Mouse (Mus musculus) midbrain, embryonic 10.5 days (tissue): ENCODE results near the gene Adprm. TPM values are rescaled to one million over a fixed set of nuclear protein-coding genes. Genes with fewer than 3 reads are reported as not detected.

Source experiments
- DNase-seq: peaks from one replicate; pipeline ENCODE4 v3.0.0-alpha.2; 2017; ENCODE audit warnings: low spot score
- H3K27ac ChIP-seq: fragments of 300-500 bp; sonication (generic); replicated peaks from 2 replicates; pipeline ENCODE4 v1.5.1; 2016; ENCODE audit warnings: mild to moderate bottlenecking
- H3K27me3 ChIP-seq: fragments of 300-500 bp; sonication (generic); 2 replicates; pipeline ENCODE4 v1.6.1; 2016; ENCODE audit warnings: low read depth, mild to moderate bottlenecking; ENCODE audit not compliant: poor library complexity, severe bottlenecking
- H3K36me3 ChIP-seq: fragments of 300-500 bp; sonication (generic); 2 replicates; pipeline ENCODE4 v1.6.1; 2016; ENCODE audit warnings: mild to moderate bottlenecking, moderate library complexity
- H3K4me1 ChIP-seq: fragments of 300-500 bp; sonication (generic); 2 replicates; pipeline ENCODE4 v1.6.1; 2016
- H3K4me3 ChIP-seq: fragments of 300-500 bp; sonication (generic); 2 replicates; pipeline ENCODE4 v1.5.1; 2016; ENCODE audit warnings: mild to moderate bottlenecking, moderate library complexity
- H3K9me3 ChIP-seq: fragments of 300-500 bp; sonication (generic); replicated peaks from 2 replicates; pipeline ENCODE4 v1.6.1; 2016; ENCODE audit warnings: mild to moderate bottlenecking
- WGBS: fragments of 180-500 bp; shearing (Covaris S2); methylation state at CpG from one replicate; pipeline ENCODE4 v1.1.7; 2016; 5-methylcytosine and 5-hydroxymethylcytosine counted together
- polyA plus RNA-seq: library from polyadenylated mRNA; unstranded; fragments of >200 nt; fragmentation: Nextera tagmentation; extraction: Ambion mirVana; gene quantifications from 2 replicates; pipeline ENCODE4 v1.2.1, GENCODE M21; 2016

The Adprm gene
- polyA plus RNA-seq, 1 experiment from 2014 or later, result 30.0 TPM

DNA sequence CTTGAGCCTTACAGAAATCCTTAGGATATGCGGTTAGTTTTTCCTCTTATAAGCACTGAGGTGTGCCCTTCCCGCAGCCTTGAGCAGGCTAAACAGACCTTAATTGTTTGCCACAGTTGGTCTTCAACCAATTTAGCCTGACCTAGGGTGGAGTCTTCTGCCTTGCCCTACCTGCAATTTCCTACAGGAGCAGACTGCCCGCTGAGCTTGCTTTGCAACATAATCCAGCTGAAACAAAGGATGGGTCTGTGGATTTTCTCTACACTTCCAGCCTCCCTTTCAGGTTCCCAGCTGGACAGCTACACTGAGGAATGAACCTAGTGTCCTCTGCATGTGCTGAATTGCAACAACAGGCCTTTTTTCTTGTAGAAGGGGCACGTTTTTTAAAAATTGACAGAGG lies 40.8 kb downstream of the Adprm start:
- no peak overlapping the region for H3K4me3 ChIP-seq
- peaks cover 27% of the 10 kb centered on the region for H3K4me1 ChIP-seq
- no peaks in the 10 kb centered on the region for H3K36me3 ChIP-seq
- no peak for DNase-seq
- no peaks in the 10 kb centered on the region for H3K9me3 ChIP-seq
- H3K27ac ChIP-seq, result no peak overlapping the region
- peaks cover 24% of the 10 kb centered on the region; the same call in 1 of the 2 replicates for H3K27me3 ChIP-seq
- 11% methylated on average over 4 of the region's 4 CpGs for WGBS

DNA sequence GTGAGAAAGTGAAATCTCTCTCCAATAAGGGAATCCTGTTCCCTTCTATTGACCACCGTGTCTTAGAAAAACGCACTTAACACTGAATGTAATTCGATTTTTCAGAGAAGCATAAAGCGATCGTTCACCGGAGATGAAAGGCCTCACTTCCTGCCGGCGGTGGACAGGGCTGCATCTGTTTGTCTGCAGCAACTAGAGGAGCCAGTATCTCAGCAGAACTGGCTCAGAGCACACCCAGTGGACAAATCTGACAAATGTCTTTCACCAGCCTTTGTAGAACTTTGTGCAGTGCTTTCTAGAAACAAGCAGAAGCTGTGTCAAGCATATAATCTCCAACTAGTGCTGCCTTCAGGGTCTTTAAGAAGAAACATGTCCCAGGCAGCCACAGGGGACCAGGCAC lies 42.0 kb downstream of the Adprm start:
- no peaks in the 10 kb centered on the region for H3K36me3 ChIP-seq
- WGBS, result 18% methylated on average over 8 of the region's 8 CpGs
- H3K4me3 ChIP-seq, result no peak overlapping the region
- peak; percentile 41 for DNase-seq
- no peaks in the 10 kb centered on the region for H3K9me3 ChIP-seq
- H3K27ac ChIP-seq, result peak overlapping the region; percentile 60
- peaks cover 19% of the 10 kb centered on the region; the same call in 1 of the 2 replicates for H3K27me3 ChIP-seq
- peaks cover 27% of the 10 kb centered on the region for H3K4me1 ChIP-seq

DNA sequence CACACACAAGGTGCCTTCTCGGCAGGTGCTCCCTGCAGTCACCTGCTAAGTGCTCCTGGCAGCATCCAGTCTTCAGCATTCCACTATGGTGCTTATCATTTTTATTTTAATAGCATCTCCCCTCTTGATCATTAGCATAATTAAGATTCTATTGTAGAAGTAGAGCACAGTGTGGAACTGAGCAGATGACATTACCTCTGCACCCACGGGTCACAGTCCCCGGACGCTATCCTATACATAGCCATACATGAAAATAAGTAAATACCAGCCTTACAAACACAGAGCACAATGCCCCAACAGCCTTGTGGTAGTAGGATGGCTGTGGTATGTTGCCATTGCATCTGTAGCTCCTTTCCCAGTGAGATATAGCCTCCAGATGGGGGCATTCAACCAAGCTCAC lies 43.9 kb downstream of the Adprm start:
- Histone ChIP-seq H3K36me3 (no peaks in the 10 kb centered on the region), H3K9me3 (no peaks in the 10 kb centered on the region), H3K4me1 (peaks cover 27% of the 10 kb centered on the region), H3K4me3 (no peak overlapping the region), H3K27me3 (peaks cover 20% of the 10 kb centered on the region; the same call in 1 of the 2 replicates), H3K27ac (no peak overlapping the region)
- WGBS, result 93% methylated on average over 4 of the region's 4 CpGs
- DNase-seq, result no peak

DNA sequence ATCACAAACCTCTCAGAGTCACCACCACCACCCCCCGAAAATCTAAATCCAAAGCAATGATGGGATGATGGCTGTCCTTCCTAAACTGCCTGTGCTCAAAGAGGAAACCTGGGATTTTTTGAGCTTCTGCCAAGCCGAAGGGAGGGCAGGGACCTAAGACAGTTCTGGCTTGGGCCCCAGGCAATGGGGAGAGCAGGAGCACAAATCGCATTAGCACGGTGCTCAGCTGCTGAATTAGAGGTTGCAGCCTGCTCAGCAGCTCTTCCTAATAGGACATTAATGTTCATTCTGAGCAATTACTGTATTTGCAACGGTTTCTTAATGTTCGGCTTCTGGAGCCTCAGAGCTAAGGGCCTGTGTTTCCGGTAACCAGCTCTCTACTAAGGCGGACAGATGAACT lies 44.4 kb downstream of the Adprm start:
- DNase-seq, result no peak
- 83% methylated on average over 8 of the region's 8 CpGs for whole genome bisulfite sequencing
- H3K4me1 ChIP-seq, result peaks cover 31% of the 10 kb centered on the region
- H3K4me3 ChIP-seq, result no peak overlapping the region
- no peak overlapping the region for H3K27ac ChIP-seq
- no peaks in the 10 kb centered on the region for H3K9me3 ChIP-seq
- no peaks in the 10 kb centered on the region for H3K36me3 ChIP-seq
- peaks cover 26% of the 10 kb centered on the region; the same call in 1 of the 2 replicates for H3K27me3 ChIP-seq

DNA sequence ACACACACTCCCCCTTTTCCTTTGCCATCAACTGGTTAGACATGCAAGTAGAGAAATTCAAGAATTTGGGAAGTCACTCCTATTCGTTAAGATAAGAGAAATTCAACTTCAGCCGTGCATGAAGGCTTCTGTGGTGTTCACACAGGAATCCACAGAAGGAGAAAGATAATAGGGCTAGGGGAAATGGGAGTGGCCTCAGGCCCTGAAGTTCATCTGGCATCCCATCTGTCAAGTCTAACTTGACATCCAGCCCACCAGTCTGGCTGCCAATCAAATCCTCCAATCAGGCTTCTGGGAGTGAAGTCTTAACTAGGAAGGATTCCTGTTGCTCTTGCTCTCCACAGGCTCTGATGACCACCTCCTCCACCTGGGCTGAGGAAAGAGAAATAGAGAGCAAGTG lies 49.5 kb downstream of the Adprm start:
- WGBS, result 72% methylated on average over 2 of the region's 2 CpGs
- Histone ChIP-seq H3K9me3 (no peaks in the 10 kb centered on the region), H3K36me3 (no peaks in the 10 kb centered on the region), H3K27ac (no peak overlapping the region), H3K4me3 (no peak overlapping the region), H3K27me3 (peaks cover 40% of the 10 kb centered on the region), H3K4me1 (peaks cover 31% of the 10 kb centered on the region)
- no peak for DNase-seq

DNA sequence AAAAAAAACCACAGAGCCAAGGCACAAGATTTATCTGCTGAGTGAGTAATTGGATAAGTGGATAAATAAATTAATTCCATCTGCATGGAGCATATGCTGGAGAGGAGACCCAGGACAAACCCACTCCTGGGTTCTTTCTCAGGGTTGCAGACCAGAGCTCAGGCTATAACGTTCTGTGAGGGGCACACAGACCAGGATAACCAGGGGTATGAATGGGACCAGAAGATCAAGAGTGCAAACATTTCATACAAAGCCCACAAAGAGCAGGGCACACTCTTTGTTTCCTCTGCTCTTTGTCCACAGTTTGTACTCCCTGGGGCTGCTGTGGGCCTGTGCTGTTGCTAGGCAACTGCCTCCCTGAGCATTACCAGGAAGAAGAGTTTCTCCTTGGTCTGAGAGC lies 50.7 kb downstream of the Adprm start:
- Histone ChIP-seq H3K4me1 (peaks cover 31% of the 10 kb centered on the region), H3K9me3 (no peaks in the 10 kb centered on the region), H3K27me3 (peaks cover 52% of the 10 kb centered on the region), H3K36me3 (no peaks in the 10 kb centered on the region), H3K27ac (peak overlapping the region; percentile 68), H3K4me3 (no peak overlapping the region)
- peak; percentile 68 for DNase-seq
- WGBS, result 11% methylated on average over 1 of the region's 1 CpGs

DNA sequence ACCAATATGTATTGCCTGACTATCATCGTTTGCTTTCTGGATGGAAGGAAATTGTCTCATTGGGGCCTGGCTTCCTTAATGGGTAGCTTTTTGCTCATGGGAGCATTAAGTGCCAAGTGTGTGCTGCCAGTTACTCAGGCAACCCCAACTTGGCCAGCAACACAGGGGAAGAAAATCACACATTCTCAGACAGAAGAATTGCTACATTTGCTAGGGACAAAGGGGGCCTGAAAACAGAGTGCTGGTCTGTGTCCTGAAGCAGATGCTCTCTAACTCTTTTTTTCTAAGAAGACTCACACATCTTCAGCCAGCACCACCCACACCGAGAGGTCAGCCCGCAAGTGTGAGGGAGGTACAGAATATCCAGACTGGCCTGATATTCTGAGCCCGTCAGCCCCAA lies 51.7 kb downstream of the Adprm start:
- Histone ChIP-seq H3K27me3 (peaks cover 56% of the 10 kb centered on the region), H3K36me3 (no peaks in the 10 kb centered on the region), H3K4me3 (no peak overlapping the region), H3K4me1 (peaks cover 35% of the 10 kb centered on the region), H3K27ac (peak overlapping the region; percentile 68; the same call in 1 of the 2 replicates), H3K9me3 (no peaks in the 10 kb centered on the region)
- DNase-seq, result no peak
- 77% methylated on average over 4 of the region's 4 CpGs for WGBS

DNA sequence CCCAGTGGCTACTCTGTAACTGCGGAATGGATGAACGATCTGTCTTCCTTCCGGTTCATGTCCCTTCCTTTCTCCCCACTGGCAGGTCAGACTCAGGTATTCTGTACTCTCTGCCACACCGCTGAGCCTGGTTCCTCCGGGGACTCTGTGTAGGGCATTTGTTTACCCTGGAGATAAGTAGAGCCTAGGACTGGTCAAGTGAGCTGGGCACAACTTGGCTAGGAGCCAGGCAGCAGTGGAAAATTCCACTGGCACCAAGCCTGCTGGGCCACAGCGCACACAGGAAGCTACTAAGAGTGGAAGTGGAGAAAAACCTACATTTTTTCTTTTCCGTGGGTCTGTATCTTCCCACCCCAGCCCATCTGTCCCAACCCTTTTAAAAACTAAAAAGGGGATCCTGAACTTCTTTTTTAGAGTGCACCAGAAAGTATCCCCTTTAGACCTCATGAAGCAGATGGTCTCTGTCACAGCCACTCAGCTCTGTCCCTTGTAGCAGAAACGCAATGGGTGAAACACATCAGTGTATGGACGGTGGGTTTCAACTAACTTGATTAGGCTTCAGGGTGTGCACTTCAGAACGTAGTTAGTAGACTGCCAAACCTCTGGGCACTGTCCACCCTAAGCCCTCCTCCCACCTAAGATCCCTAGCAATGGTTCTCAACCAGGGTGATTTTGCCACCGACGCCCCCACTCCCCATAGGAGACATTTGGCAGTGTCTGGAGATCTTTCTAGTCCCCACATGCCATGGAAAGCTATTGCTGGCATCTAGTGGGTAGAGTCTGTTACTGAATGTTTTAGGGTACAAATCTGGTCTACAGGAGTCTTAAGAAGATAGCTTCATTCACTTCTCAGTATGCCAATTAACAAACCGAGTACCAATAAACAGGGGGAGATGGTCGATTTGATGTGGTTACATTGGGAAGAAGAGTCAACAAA lies 53.7 kb downstream of the Adprm start:
- Histone ChIP-seq H3K36me3 (no peaks in the 10 kb centered on the region), H3K4me3 (no peak overlapping the region), H3K27ac (no peak overlapping the region), H3K27me3 (peaks cover 55% of the 10 kb centered on the region), H3K4me1 (peaks cover 48% of the 10 kb centered on the region), H3K9me3 (no peaks in the 10 kb centered on the region)
- no peak for DNase-seq
- WGBS, result 88% methylated on average over 14 of the region's 14 CpGs

DNA sequence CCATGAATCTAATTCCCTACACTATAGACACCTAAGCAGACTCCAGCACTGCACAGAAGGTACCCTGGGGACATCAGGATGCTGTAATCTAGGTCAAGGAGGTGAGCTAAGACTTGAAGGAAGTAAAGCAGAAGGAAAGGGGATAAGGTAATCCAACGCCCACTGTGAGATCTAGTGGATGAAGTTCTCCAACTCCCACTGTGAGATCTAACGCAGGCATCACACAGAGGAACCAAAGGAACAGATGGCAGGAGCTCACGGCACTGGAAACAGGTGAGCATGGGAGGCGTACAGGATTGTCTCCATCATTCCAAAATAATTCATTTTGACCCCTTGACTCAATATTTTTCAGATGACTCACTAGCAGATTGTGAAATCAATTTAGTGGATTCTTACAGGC lies 55.9 kb downstream of the Adprm start:
- Histone ChIP-seq H3K27me3 (peaks cover 58% of the 10 kb centered on the region), H3K4me1 (peaks cover 29% of the 10 kb centered on the region), H3K9me3 (no peaks in the 10 kb centered on the region), H3K4me3 (no peak overlapping the region), H3K36me3 (no peaks in the 10 kb centered on the region), H3K27ac (no peak overlapping the region)
- 76% methylated on average over 4 of the region's 4 CpGs for WGBS
- DNase-seq, result no peak

DNA sequence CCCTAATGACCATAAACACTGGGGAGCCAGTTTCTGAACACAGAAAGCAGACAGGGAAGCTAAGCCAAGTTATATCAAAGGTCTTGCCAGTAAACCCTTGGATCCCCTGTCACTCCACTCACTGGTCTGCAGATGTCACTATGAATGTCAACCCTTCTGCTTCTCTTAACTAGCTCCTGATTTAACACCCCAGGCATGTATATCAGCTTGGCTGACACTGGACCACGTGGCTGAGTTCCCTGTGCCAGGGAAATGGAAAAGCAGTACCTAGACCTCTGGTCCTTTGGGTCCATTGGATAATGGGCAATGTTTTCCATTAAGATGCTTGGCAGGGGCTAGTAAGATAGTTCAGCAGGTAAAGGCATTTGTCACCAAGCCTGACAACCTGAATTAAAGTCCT lies 58.7 kb downstream of the Adprm start:
- peaks cover 17% of the 10 kb centered on the region for H3K4me1 ChIP-seq
- 77% methylated on average over 1 of the region's 1 CpGs for WGBS

DNA sequence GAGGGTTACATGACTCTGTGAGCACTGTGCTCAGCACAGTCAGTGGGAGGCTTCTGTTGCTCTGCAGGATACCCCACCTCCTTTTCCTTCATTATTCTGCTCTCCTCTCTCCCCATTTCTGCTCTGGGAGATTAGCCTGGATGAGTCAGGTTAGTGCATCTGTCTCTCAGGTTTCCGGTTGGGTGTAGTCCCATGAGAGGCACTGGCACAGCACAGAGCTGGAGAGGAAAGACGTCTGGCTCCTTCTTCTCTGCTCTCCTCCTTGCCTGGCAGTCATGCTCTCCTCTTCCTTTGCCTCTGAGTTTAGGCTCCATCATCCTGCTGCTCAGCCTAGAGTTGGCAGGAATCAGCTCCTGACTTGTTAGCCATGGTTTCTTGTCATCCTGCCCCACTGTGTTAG lies 60.2 kb downstream of the Adprm start:
- 78% methylated on average over 2 of the region's 2 CpGs for WGBS
- peaks cover 22% of the 10 kb centered on the region for H3K27me3 ChIP-seq
- H3K27ac ChIP-seq, result no peak overlapping the region
- H3K9me3 ChIP-seq, result no peaks in the 10 kb centered on the region
- no peak overlapping the region for H3K4me3 ChIP-seq
- no peak for DNase-seq
- H3K4me1 ChIP-seq, result peaks cover 17% of the 10 kb centered on the region
- H3K36me3 ChIP-seq, result no peaks in the 10 kb centered on the region

More for the DNA sequence above, 58.7 kb downstream of the Adprm start:
- Histone ChIP-seq H3K27me3 (peaks cover 37% of the 10 kb centered on the region), H3K9me3 (no peaks in the 10 kb centered on the region), H3K4me3 (no peak overlapping the region), H3K27ac (no peak overlapping the region), H3K36me3 (no peaks in the 10 kb centered on the region)
- no peak for DNase-seq
